Mouse (Mus musculus) limb, embryonic 12.5 days (tissue): ENCODE measurements at regions not wholly inside any gene's neighbourhood (a gene's known extent, or its start where the extent isn't known, plus 50 kb on each side); places are given as distances from the start of the nearest gene placed in this dataset.

Experiments
- ATAC-seq: fragments of 200-750 bp; cut with Nextera tagmentation; 2 replicates; pipeline ENCODE4 v1.8.0; 2017; ENCODE audit warnings: low read depth, moderate TSS enrichment; ENCODE audit not compliant: insufficient number of reproducible peaks, insufficient read depth, low FRiP score, low TSS enrichment
- H3K27ac ChIP-seq: fragments of 300-500 bp; sonication (generic); 2 replicates; pipeline ENCODE4 v1.5.1; 2016; ENCODE audit warnings: mild to moderate bottlenecking, moderate library complexity
- H3K27me3 ChIP-seq: fragments of 300-500 bp; sonication (generic); 2 replicates; pipeline ENCODE4 v1.6.1; 2016; ENCODE audit warnings: mild to moderate bottlenecking, moderate library complexity
- H3K36me3 ChIP-seq: fragments of 300-500 bp; sonication (generic); 2 replicates; pipeline ENCODE4 v1.6.1; 2016; ENCODE audit warnings: mild to moderate bottlenecking, moderate library complexity
- H3K4me1 ChIP-seq: fragments of 300-500 bp; sonication (generic); replicated peaks from 2 replicates; pipeline ENCODE4 v1.6.1; 2016
- H3K4me2 ChIP-seq: fragments of 300-500 bp; sonication (generic); 2 replicates; pipeline ENCODE4 v1.6.1; 2016; ENCODE audit warnings: mild to moderate bottlenecking, moderate library complexity
- H3K4me3 ChIP-seq: fragments of 300-500 bp; sonication (generic); replicated peaks from 2 replicates; pipeline ENCODE4 v1.5.1; 2016; ENCODE audit warnings: mild to moderate bottlenecking
- H3K9ac ChIP-seq: fragments of 300-500 bp; sonication (generic); replicated peaks from 2 replicates; pipeline ENCODE4 v1.6.1; 2016; ENCODE audit warnings: mild to moderate bottlenecking, moderate library complexity
- H3K9me3 ChIP-seq: fragments of 300-500 bp; sonication (generic); 2 replicates; pipeline ENCODE4 v1.6.1; 2016; ENCODE audit warnings: mild to moderate bottlenecking, moderate library complexity
- WGBS: fragments of 180-500 bp; shearing (Covaris S2); methylation state at CpG from one replicate; pipeline ENCODE4 v1.1.7; 2016; 5-methylcytosine and 5-hydroxymethylcytosine counted together

DNA sequence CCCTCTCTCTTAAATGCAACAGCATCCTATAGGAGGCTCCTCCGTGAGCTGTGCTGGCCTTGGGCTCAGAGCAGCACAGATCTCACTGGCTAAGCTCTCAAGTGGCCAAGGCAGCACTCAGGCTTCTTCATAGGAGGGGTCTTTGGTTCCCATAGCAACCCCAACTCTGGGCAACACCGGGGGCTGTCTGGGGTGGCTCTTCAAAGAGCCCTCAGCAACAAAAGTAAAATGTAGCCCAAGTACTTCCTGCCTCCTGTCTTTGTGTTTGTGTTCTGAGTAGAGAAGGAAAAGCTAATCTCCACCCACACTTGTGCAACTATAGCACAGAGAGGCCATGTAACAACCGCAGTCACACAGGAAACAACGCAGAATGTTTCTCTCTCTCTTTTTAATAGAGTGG, 322.2 kb upstream of the Tbx3 start:
- H3K9ac ChIP-seq: no peak overlapping the region
- 58% methylated on average over 4 of the region's 4 CpGs for WGBS
- H3K36me3 ChIP-seq: no peaks in the 10 kb centered on the region
- H3K4me1 ChIP-seq: peaks cover 8% of the 10 kb centered on the region; the same call in 1 of the 2 replicates
- no peak overlapping the region for H3K4me2 ChIP-seq
- H3K27me3 ChIP-seq: peaks cover 73% of the 10 kb centered on the region
- no peak for ATAC-seq
- no peak overlapping the region for H3K27ac ChIP-seq
- H3K9me3 ChIP-seq: peaks cover 4% of the 10 kb centered on the region
- no peak overlapping the region for H3K4me3 ChIP-seq

- no peak overlapping the region for H3K27ac ChIP-seq
- no peak for ATAC-seq
- H3K4me3 ChIP-seq: no peak overlapping the region
- peaks cover 75% of the 10 kb centered on the region for H3K27me3 ChIP-seq
- 62% methylated on average over 6 of the region's 6 CpGs for WGBS
- H3K9ac ChIP-seq: no peak overlapping the region
- no peaks in the 10 kb centered on the region for H3K36me3 ChIP-seq
- no peak overlapping the region for H3K4me2 ChIP-seq
- H3K9me3 ChIP-seq: peaks cover under 1% of the 10 kb centered on the region; the same call in 1 of the 2 replicates
- peaks cover 8% of the 10 kb centered on the region; the same call in 1 of the 2 replicates for H3K4me1 ChIP-seq
Observed at GRCm38 (mm10) chr5:119349395-119349794, 321.1 kb upstream of the Tbx3 start.

DNA sequence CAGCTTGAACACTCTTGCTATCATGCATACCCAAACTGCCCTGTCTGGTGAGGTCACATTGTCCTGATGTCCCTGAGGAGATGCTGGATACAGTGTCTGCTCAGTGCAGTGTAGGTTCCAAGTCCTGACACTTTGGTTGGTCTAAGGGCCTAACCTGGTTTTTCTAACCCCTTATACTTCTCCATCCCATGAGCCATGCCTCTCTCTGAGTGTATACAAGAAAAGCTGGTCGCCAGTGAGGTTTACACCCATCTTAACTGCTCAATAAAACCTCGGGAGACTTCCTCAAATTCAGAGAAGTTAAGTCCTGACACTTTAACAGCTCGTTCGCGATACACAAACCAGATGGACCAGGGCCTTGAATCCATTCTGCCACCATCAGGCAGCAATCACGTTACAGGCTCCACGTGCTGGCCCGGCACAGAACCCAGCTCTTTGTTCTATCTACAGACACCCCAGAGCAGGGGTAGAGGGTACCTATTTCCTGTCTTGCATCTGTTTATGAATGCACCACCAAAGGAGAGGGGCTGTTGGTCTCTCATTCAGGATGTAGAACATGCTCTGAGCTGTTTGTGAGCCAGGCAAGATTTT, 320.0 kb upstream of the Tbx3 start:
- ATAC-seq: peak; percentile 73
- 10% methylated on average over 8 of the region's 8 CpGs for WGBS
- H3K4me3 ChIP-seq: no peak overlapping the region
- H3K9ac ChIP-seq: no peak overlapping the region
- H3K4me1 ChIP-seq: peaks cover 8% of the 10 kb centered on the region; the same call in 1 of the 2 replicates
- no peak overlapping the region for H3K27ac ChIP-seq
- no peaks in the 10 kb centered on the region for H3K9me3 ChIP-seq
- peaks cover 75% of the 10 kb centered on the region for H3K27me3 ChIP-seq
- no peaks in the 10 kb centered on the region for H3K36me3 ChIP-seq
- no peak overlapping the region for H3K4me2 ChIP-seq

GRCm38 (mm10) chr5:119355471-119355870, 315.0 kb upstream of the Tbx3 start:
- H3K9ac ChIP-seq: no peak overlapping the region
- H3K27me3 ChIP-seq: peaks cover 78% of the 10 kb centered on the region
- no peak overlapping the region for H3K4me2 ChIP-seq
- H3K9me3 ChIP-seq: 0 out of 2 replicates have a peak, but pooled peaks cover 4% of the 10 kb centered on the region
- 90% methylated on average over 10 of the region's 10 CpGs for WGBS
- no peaks in the 10 kb centered on the region for H3K36me3 ChIP-seq
- no peak overlapping the region for H3K27ac ChIP-seq
- 0 out of 2 replicates have a peak, but pooled peaks cover 10% of the 10 kb centered on the region for H3K4me1 ChIP-seq
- no peak for ATAC-seq
- H3K4me3 ChIP-seq: no peak overlapping the region

- Histone ChIP-seq H3K4me1 (0 out of 2 replicates have a peak, but pooled peaks cover 6% of the 10 kb centered on the region), H3K27ac (no peak overlapping the region), H3K4me3 (no peak overlapping the region), H3K9ac (no peak overlapping the region), H3K36me3 (no peaks in the 10 kb centered on the region), H3K9me3 (0 out of 2 replicates have a peak, but pooled peaks cover 4% of the 10 kb centered on the region), H3K4me2 (no peak overlapping the region), H3K27me3 (peaks cover 83% of the 10 kb centered on the region)
- no peak for ATAC-seq
- 47% methylated on average over 5 of the region's 5 CpGs for WGBS
Observed at GRCm38 (mm10) chr5:119356051-119356450, 314.4 kb upstream of the Tbx3 start.

DNA sequence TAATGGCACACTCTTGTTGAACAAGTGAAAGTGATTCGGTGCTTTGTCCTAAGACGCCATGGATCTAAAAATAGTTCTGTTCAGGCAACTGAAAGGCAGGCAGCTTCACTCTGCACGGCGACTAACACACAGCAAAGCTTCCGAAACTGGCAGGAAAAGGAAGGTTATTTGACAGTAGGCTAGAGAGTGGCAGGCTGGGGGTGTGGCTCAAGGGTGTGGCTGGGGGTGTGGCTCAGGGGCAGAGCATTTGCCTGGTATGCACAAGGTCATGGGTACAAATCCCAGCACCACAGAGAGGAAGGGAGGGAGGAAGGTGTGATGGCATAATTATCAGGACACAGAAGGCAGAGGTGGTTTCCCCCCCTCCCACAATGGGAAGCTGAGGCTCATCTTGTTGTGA, 310.8 kb upstream of the Tbx3 start:
- no peak for ATAC-seq
- 68% methylated on average over 5 of the region's 5 CpGs for WGBS
- Histone ChIP-seq H3K36me3 (no peaks in the 10 kb centered on the region), H3K27ac (no peak overlapping the region), H3K4me1 (0 out of 2 replicates have a peak, but pooled peaks cover 6% of the 10 kb centered on the region), H3K4me2 (no peak overlapping the region), H3K4me3 (no peak overlapping the region), H3K27me3 (peaks cover 89% of the 10 kb centered on the region), H3K9ac (no peak overlapping the region), H3K9me3 (0 out of 2 replicates have a peak, but pooled peaks cover 4% of the 10 kb centered on the region)

- 0 out of 2 replicates have a peak, but pooled peaks cover 4% of the 10 kb centered on the region for H3K9me3 ChIP-seq
- H3K4me1 ChIP-seq: 0 out of 2 replicates have a peak, but pooled peaks cover 6% of the 10 kb centered on the region
- no peaks in the 10 kb centered on the region for H3K36me3 ChIP-seq
- H3K4me2 ChIP-seq: no peak overlapping the region
- H3K27me3 ChIP-seq: peaks cover 89% of the 10 kb centered on the region
- WGBS: 90% methylated on average over 2 of the region's 2 CpGs
- no peak for ATAC-seq
- no peak overlapping the region for H3K4me3 ChIP-seq
- no peak overlapping the region for H3K27ac ChIP-seq
- H3K9ac ChIP-seq: no peak overlapping the region
Observed at GRCm38 (mm10) chr5:119360351-119360750, 310.1 kb upstream of the Tbx3 start.

DNA sequence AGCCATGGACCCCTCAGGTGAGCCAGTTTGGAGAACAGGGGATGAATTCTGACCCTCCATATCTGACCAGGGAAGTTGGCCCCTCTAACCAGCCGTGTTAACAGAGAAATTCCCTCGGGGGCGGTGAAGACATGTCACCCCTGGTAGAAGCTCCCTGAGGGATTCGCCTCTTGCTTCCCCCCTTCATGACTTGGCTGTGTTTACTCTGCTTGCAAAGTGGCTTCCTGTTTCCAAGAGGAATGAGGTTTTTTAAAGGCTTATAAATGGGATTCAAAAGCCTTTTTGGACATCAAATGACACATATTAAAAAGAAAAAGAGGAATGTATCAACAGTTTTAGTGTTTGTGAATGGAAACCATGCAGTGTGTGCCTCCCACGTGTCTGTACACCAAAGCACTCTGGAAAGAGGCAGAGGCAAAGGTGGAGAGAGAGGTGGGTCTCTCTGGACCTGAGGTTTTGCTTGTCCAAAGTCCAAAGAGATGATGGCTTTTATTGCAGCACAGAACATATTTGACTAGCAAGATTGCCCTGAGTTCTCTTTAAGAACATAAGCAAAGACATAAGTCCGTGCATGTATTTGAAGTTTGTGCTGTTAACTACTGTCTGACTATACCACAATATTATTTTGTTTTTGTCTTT, 308.9 kb upstream of the Tbx3 start:
- H3K27me3 ChIP-seq: peaks cover 86% of the 10 kb centered on the region
- WGBS: 70% methylated on average over 6 of the region's 6 CpGs
- 0 out of 2 replicates have a peak, but pooled peaks cover 4% of the 10 kb centered on the region for H3K9me3 ChIP-seq
- no peak overlapping the region for H3K4me2 ChIP-seq
- no peak overlapping the region for H3K27ac ChIP-seq
- H3K4me1 ChIP-seq: 0 out of 2 replicates have a peak, but pooled peaks cover 6% of the 10 kb centered on the region
- H3K36me3 ChIP-seq: no peaks in the 10 kb centered on the region
- ATAC-seq: no peak
- H3K4me3 ChIP-seq: no peak overlapping the region
- no peak overlapping the region for H3K9ac ChIP-seq

GRCm38 (mm10) chr5:119362452-119362851, 308.0 kb upstream of the Tbx3 start:
- Histone ChIP-seq H3K36me3 (no peaks in the 10 kb centered on the region), H3K9me3 (0 out of 2 replicates have a peak, but pooled peaks cover 4% of the 10 kb centered on the region), H3K4me2 (no peak overlapping the region), H3K4me1 (0 out of 2 replicates have a peak, but pooled peaks cover 6% of the 10 kb centered on the region), H3K27ac (no peak overlapping the region), H3K9ac (no peak overlapping the region), H3K27me3 (peaks cover 86% of the 10 kb centered on the region), H3K4me3 (no peak overlapping the region)
- WGBS: 72% methylated on average over 12 of the region's 12 CpGs
- no peak for ATAC-seq

DNA sequence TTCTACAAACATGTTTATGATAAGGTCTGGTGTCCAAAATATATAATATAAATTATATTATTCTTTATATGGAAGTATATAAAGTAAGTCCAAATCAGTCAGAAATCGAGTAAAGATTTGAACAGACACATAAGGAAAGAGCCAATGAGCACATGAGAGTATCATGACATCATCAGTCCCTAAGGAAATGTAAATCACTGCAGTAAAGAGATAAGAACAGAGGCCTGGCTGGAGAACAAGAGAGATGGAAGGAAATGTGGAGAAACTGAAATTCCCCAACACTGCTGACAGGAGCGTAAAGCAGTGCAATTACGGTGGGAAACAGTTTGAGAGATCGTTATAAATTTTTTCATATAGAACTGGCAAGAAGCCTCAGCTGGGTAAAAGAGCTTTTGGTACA, 306.2 kb upstream of the Tbx3 start:
- Histone ChIP-seq H3K4me1 (0 out of 2 replicates have a peak, but pooled peaks cover 3% of the 10 kb centered on the region), H3K27ac (no peak overlapping the region), H3K4me3 (no peak overlapping the region), H3K9ac (no peak overlapping the region), H3K27me3 (peaks cover 76% of the 10 kb centered on the region), H3K9me3 (0 out of 2 replicates have a peak, but pooled peaks cover 4% of the 10 kb centered on the region), H3K4me2 (no peak overlapping the region), H3K36me3 (no peaks in the 10 kb centered on the region)
- ATAC-seq: no peak
- WGBS: 66% methylated on average over 4 of the region's 4 CpGs

DNA sequence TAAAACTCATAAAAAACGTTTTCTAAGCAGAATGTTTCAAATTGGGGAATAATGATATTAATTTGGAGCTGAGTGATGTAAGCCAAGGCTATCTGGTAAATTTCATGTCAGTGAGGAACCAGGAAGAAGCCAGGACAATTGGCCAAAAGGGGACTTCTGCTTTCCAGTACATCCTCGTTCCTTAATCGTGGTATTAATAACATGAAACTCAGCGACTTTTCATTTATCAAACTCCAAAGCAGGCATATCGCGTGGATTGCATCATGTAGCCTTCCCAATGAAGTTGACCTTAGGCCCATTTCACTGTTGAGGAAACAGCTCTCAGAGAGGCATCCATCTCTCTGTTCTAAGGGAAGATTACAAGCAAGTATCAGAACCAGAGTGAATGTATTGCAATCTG, 305.3 kb upstream of the Tbx3 start:
- ATAC-seq: no peak
- H3K36me3 ChIP-seq: no peaks in the 10 kb centered on the region
- no peak overlapping the region for H3K27ac ChIP-seq
- H3K9ac ChIP-seq: no peak overlapping the region
- 81% methylated on average over 6 of the region's 6 CpGs for WGBS
- no peaks in the 10 kb centered on the region for H3K4me1 ChIP-seq
- H3K4me3 ChIP-seq: no peak overlapping the region
- H3K4me2 ChIP-seq: no peak overlapping the region
- H3K9me3 ChIP-seq: 0 out of 2 replicates have a peak, but pooled peaks cover 4% of the 10 kb centered on the region
- peaks cover 77% of the 10 kb centered on the region for H3K27me3 ChIP-seq
